Mouse (Mus musculus) Patski (cell line): Measurements from ENCODE around the gene Lce1j. TPM values are rescaled to one million over a fixed set of nuclear protein-coding genes. Genes with fewer than 3 reads are reported as not detected.
A peak's percentile ranks its signal among the peaks of the same experiment; 100 is the strongest.
"Not testable (repeated sequence)": the region's sequence is repeated elsewhere in the genome, so short reads cannot be mapped to it uniquely, and the experiment has no call there.

Experiments
- ATAC-seq: fragments of 100-300 bp; one replicate; pipeline ENCODE4 v1.8.0; 2021
- CTCF ChIA-PET: fragments of 350-600 bp; sonication (Branson Sonifier 250); formaldehyde crosslinking; loops from one replicate; lab custom pipeline; 2022; ENCODE audit warnings: inconsistent platforms; lab: Charles Lee
- POLR2A ChIA-PET: fragments of 350-600 bp; sonication (Branson Sonifier 250); formaldehyde crosslinking; loops from one replicate; lab custom pipeline; 2022; ENCODE audit warnings: antibody characterized with exemption, inconsistent platforms; lab: Charles Lee
- DNase-seq: peaks from one replicate; pipeline ENCODE4 v3.0.0-alpha.2; 2011; ENCODE audit warnings: low read depth, low spot score
- H3K27me3 ChIP-seq: fragments of 371-371 bp; one replicate; pipeline ENCODE4 v1.5.1; 2021
- CTCF ChIP-seq: fragments of 100-300 bp; IDR thresholded peaks from one replicate; pipeline ENCODE4 v1.5.1; 2021
- in situ Hi-C: fragments of 300-500 bp; cut with MboI; formaldehyde crosslinking; loops from 3 replicates; pipeline ENCODE4 v1.11.1; 2018; ENCODE audit warnings: low pct_unique_long_range_greater_than_20kb, mixed read lengths
- polyA plus RNA-seq: library from polyadenylated mRNA; unstranded; gene quantifications from one replicate; pipeline ENCODE4 v1.2.3, GENCODE M21; 2021

Lce1j gene
- polyA plus RNA-seq, result not detected

DNA sequence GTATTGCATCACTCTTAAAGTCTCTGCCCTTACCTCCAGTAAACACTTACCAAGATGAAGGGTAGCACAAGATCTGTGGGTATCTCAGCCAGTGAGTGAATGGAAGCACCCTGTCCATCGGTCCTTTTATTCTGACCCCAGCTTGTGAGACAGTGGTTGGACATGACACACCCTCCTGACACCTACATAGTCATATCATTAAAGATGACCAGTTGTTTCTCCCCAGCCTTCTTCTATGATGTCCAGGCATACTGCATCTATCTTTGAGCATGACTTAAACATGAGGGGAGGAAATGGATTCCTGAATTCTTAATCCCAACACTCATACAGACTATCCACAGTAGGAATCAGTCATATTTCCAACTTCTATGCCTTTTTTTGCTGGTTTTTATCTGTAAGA, at the start of gene Lce1j:
Gene Lce1j, minus strand, starts transcription at position 101 of the 400 bp plus-strand sequence.
- DNase-seq (no peak), ATAC-seq (no peak)
- peaks cover 3% of the 10 kb centered on the region for H3K27me3 ChIP-seq
- no peak for TF ChIP-seq CTCF
- ChIA-PET CTCF (no interaction called here), POLR2A (no interaction called here)
- in situ Hi-C loops, result no loop called here

DNA sequence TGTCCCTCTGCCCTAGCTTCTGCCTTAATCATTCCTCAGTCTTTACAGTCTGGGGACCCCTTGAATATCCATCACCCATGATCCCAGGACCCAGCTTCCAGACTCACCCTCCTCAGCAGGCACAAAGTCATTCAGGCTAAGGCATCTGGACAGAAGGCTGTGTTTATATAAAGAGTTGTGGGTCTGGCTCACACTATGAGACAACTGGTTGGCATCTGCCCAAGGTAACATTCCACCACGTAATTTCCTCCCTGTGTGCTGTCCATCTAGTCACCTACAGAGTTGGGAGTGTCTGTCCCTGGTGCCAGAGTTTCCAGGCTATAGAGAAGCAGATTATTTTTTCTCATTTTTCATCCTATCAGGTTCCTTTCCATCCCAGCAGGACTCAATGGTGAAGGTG, 36.8 kb upstream of the Lce1j start, which contains the start of gene Kprp:
Gene Kprp, minus strand, starts transcription at position 140 of the 400 bp plus-strand sequence.
- no peak for ATAC-seq
- H3K27me3 ChIP-seq, result peaks cover 6% of the 10 kb centered on the region
- no peak for TF ChIP-seq CTCF
- ChIA-PET POLR2A (no interaction called here), CTCF (interaction anchor here (1.3 kb wide), 1 partner anchor 8 kb away, joined by 4 read pairs; no protein-coding TSS in a partner anchor)
- no peak for DNase-seq
- in situ Hi-C loops, result no loop called here

- DNase-seq, result no peak
- POLR2A ChIA-PET, result no interaction called here
- in situ Hi-C loops, result no loop called here
- TF ChIP-seq CTCF, result no peak
- ATAC-seq, result no peak
- H3K27me3 ChIP-seq, result peaks cover 6% of the 10 kb centered on the region
- CTCF ChIA-PET, result interaction anchor here (1.3 kb wide), 1 partner anchor 10 kb away, joined by 4 read pairs; no protein-coding TSS in a partner anchor
Observed at GRCm38 (mm10) chr3:92825808-92826207, 35.5 kb upstream of the Lce1j start.

DNA sequence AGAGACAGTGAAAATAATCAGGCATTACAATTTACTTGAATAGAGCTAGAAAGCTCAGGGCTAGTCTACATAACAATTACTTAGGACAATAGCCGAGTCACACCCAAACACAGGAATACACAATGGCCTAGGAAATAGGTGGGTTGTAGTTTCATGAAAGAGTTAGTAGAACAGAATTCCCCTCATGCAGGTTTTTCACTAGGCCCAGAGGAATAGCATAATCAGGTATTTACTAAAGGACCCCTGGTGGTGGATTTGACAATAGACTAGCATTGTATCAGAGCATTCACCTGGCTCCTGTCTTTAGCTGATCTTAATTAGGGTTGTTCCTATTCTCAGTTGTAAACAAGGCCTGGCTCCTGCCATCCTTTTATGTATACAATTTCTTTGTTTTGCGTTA, 25.7 kb upstream of the Lce1j start:
- CTCF ChIA-PET, POLR2A ChIA-PET, in situ Hi-C loops, DNase-seq, ATAC-seq: not testable (repeated sequence)
- H3K27me3 ChIP-seq, result peaks cover 11% of the 10 kb centered on the region

DNA sequence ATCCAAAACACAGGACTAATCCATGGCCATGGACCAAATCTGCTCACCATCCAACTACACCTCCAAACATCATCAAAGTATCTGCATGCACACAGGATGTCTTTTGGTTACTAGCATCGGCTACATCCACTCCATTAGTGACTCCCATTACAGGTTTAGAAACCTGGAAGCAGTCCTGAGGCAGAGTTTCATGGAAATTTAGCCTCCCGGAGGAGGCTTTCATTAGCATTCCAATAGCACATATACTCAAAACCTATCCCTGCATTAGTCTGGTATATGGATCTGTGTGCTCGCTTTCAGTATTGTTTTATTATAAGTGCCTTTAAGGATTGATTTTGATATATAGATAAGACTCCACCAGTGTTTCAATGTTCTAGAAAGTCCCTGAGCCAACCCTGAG, 25.3 kb upstream of the Lce1j start:
- CTCF ChIA-PET, result no interaction called here
- DNase-seq (no peak), ATAC-seq (no peak)
- in situ Hi-C loops, result no loop called here
- POLR2A ChIA-PET, result no interaction called here
- H3K27me3 ChIP-seq, result peaks cover 11% of the 10 kb centered on the region
- no peak for TF ChIP-seq CTCF

DNA sequence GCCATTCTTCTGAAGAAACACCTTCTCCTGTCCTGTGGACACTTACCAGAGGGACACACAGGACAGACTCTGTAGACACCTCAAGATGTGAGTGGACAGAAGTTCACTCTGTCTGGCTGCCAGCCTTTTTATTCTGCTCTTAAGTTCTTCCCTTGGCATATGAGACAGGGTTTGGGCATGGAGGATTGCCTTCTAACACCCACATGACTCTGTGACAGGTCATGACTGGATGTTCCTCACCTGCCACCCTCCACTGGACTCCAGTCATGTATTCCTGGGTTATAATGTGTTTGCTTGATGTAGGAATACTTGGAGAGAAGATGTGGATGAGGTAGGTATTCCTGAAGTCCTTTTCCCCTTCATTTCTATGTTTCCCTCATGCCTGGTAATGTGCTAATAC, 17.5 kb upstream of the Lce1j start, which contains the start of gene Lce1k:
Gene Lce1k, minus strand, starts transcription at position 101 of the 400 bp plus-strand sequence.
- TF ChIP-seq CTCF, result no peak
- no peak for DNase-seq
- no peak for ATAC-seq
- in situ Hi-C loops, result no loop called here
- POLR2A ChIA-PET, result no interaction called here
- H3K27me3 ChIP-seq, result peaks cover 11% of the 10 kb centered on the region
- CTCF ChIA-PET, result no interaction called here

DNA sequence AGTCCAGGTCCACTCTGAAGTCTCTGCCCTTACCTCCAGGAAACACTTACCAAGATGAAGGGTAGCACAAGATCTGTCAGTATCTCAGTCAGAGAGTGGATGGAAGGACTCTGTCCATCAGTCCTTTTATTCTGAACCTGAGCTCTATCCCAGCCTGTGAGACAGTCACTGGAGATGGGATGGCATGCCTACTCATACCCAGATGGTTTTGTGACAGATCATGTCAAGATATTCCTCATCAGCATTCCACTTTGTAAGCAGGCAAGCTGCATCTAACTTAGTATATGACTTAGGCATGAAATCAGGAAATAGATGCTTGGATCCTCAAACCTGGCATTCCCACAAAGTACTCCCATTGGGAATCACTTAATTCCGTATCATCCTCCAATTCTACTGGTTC, 11.5 kb downstream of the Lce1j start, which contains the start of gene Lce1i:
Gene Lce1i, minus strand, starts transcription at position 101 of the 400 bp plus-strand sequence.
- ATAC-seq, result no peak
- H3K27me3 ChIP-seq, result peaks cover 18% of the 10 kb centered on the region
- TF ChIP-seq CTCF, result no peak
- no peak for DNase-seq
- CTCF ChIA-PET, result no interaction called here
- in situ Hi-C loops, result loop anchor here (10.0 kb wide), 1 partner anchor 634 kb away; the partner anchor contains the start of gene Lelp1
- POLR2A ChIA-PET, result no interaction called here

- ATAC-seq (no peak), DNase-seq (no peak)
- peak; percentile 58 for TF ChIP-seq CTCF
- CTCF ChIA-PET, result interaction anchor here (1.5 kb wide), 1 partner anchor 20 kb away, joined by 3 read pairs; the partner anchor contains the start of gene Lce1g
- H3K27me3 ChIP-seq, result peaks cover 32% of the 10 kb centered on the region
- POLR2A ChIA-PET, result no interaction called here
- in situ Hi-C loops, result loop anchor here (10.0 kb wide), 1 partner anchor 627 kb away; the partner anchor contains the start of gene Lelp1
Observed at GRCm38 (mm10) chr3:92771573-92771972, 18.7 kb downstream of the Lce1j start.

DNA sequence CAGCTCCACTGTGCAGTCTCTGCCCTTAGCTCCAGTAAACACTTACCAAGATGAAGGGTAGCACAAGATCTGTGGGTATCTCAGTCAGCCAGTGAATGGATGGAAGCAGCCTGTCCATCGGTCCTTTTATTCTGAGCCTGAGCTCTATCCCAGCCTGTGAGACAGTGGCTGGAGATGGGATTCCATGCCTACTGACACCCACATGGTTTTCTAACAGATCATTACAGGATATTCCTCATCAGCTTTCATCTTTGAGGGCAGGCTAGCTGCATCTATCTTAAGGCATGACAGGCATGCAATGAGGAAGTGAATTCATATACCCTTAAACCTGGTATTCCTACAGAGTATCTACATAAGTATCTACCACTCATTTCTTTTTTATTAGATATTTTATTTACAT, 25.3 kb downstream of the Lce1j start, which contains the start of gene Lce1h:
Gene Lce1h, minus strand, starts transcription at position 101 of the 400 bp plus-strand sequence.
- DNase-seq, result no peak
- ATAC-seq, result no peak

DNA sequence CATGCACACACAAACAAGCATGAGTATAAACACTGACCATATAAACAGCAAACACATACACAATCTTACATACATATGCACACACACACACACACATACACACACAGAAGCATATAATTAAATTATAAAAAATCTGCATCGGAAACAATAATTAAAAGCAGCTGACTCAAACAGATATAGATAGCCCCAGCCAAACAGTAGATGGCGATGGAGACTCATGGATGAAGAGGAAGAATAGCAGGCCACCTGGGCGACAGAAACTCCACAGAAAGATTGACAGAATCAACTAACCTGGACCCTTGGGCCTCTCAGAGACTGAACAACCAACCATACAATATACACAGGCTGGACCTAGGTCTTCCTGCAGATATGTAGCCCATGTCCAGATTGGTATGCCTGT, 37.1 kb downstream of the Lce1j start:
- ChIA-PET POLR2A (no interaction called here), CTCF (no interaction called here)
- DNase-seq, result no peak
- in situ Hi-C loops, result no loop called here
- ATAC-seq, result no peak
- H3K27me3 ChIP-seq, result peaks cover 15% of the 10 kb centered on the region
- TF ChIP-seq CTCF, result peak; percentile 21

More for the DNA sequence above, 25.3 kb downstream of the Lce1j start, which contains the start of gene Lce1h:
- peaks cover 18% of the 10 kb centered on the region for H3K27me3 ChIP-seq
- CTCF ChIA-PET, result no interaction called here
- no peak for TF ChIP-seq CTCF
- POLR2A ChIA-PET, result no interaction called here
- in situ Hi-C loops, result no loop called here

DNA sequence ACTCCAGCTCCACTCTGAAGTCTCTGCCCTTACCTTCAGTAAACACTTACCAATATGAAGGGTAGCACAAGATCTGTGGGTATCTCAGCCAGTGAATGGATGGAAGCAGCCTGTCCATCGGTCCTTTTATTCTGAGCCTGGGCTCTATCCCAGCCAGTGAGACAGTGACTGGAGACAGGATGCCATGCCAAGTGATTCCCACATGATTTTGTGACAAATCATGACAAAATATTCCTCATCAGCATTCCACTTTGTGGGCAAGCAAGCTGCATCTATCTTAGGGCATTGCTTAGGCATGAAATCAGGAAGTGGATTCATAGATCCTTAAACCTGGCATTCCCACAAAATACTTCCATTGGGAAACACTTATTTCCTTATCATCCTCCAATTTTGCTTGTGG, 38.1 kb downstream of the Lce1j start, which contains the start of gene Lce1g:
Gene Lce1g, minus strand, starts transcription at position 101 of the 400 bp plus-strand sequence.
- POLR2A ChIA-PET, result no interaction called here
- CTCF ChIA-PET, result interaction anchor here (1.5 kb wide), 1 partner anchor 20 kb away, joined by 3 read pairs; no protein-coding TSS in a partner anchor
- ATAC-seq, result no peak
- no peak for TF ChIP-seq CTCF
- peaks cover 15% of the 10 kb centered on the region for H3K27me3 ChIP-seq
- in situ Hi-C loops, result no loop called here
- DNase-seq, result no peak
